Comparison of ENCODE assay signal across 17 mouse cellular contexts in the genomic region with DNA sequence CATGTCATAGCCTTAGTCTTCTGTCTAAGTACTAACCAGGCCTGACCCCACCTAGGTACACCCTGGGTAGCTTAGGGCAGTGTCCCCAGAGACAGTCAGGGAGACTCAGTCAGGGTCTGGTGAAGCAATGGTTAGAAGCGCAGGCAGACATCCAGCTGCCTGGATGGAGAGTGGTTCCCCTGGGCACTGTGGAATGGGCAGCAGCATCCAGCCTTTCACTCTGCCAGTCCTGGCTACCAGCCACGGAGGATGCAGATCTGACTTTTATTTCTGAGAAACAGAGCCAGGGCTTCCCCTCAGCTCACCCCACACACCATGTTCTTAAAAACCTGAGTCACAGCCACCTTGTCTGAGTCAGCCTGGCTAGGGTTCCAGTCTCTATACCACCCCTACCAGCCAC. TPM values are rescaled to one million over a fixed set of nuclear protein-coding genes. Genes with fewer than 3 reads are reported as not detected.
DNase-seq lines count a peak whose midpoint lies in the region; ATAC-seq and TF ChIP-seq lines count a peak whose summit lies in the region.
"Had no signal": no experiment of that assay in that cellular context is flagged by ENCODE, and none has a peak within 500 bp of the region (broad histone marks: within the 10 kb centered on the region; RNA-seq: fewer than 3 reads in every experiment).

No protein-coding gene starts in this region.

- intact Hi-C loops in left cerebral cortex, postnatal 4 days (cut with DNase I) = no loop called here

- H3K27me3 ChIP-seq in Patski = no peaks in the 10 kb centered on the region
- H3K27me3 ChIP-seq: lung, embryonic 15.5 days; neural tube, embryonic 12.5 days had no signal

- ATAC-seq in Patski = peak; percentile 66
- ATAC-seq: forebrain, embryonic 16.5 days had no signal

- DNase-seq in adrenal gland, postnatal 10 days = peak; percentile 78
- no peak for DNase-seq in adrenal gland, adult 8-10 months
- peak; percentile 52 for DNase-seq in left cerebral cortex, postnatal 4 days
- DNase-seq in left cerebral cortex, adult 8-10 months (ENCODE audit: low spot score in 2 of 2) = no peak
- DNase-seq in Patski (ENCODE audit: low read depth, low spot score) = no peak
- DNase-seq in gastrocnemius, postnatal 25 days = peak; percentile 47
- DNase-seq in right cerebral cortex, postnatal 4 days = no peak
- DNase-seq in heart, adult 8-10 months (ENCODE audit: low spot score) = no peak
- DNase-seq: heart, postnatal 4 days; kidney, adult 8-10 months; kidney, postnatal 25 days; liver, embryonic 13.5 days had no signal

- in situ Hi-C loops in Patski (cut with MboI; ENCODE audit: low pct_unique_long_range_greater_than_20kb) = no loop called here

- no peak for TF ChIP-seq CTCF in Patski (IDR thresholded peaks at IDR 0.05)

- POLR2A ChIA-PET in Patski (lab: Charles Lee) = no interaction called here

- CTCF ChIA-PET in Patski (lab: Charles Lee) = no interaction called here

RNA-seq across cellular contexts. Expression of a gene that starts 18.0 kb away (rescaled TPM):
- 10 to 100 TPM; 32.2 to 36.8 TPM for total RNA-seq in adrenal gland, postnatal 10 days (2021)
- total RNA-seq in adrenal gland, adult 8-10 months (2022) = 10 to 100 TPM; 27.6 to 47.1 (median 35.7) TPM
- total RNA-seq in left cerebral cortex, postnatal 4 days (2021) = 10 to 100 TPM; 99.3 to 99.6 TPM
- total RNA-seq in left cerebral cortex, adult 8-10 months (2022) = 100 to 1,000 TPM; 101 to 118 (median 107) TPM
- 84.4 TPM for polyA plus RNA-seq in Patski (2021)
- total RNA-seq in gastrocnemius, postnatal 25 days (2021) = 10 to 100 TPM; 15.0 to 15.5 TPM
- 10 to 100 TPM; 21.1 to 28.0 (median 23.5) TPM for total RNA-seq in heart, adult 8-10 months (2022)
- total RNA-seq: megakaryocyte progenitor cell, adult 5-6 weeks had no signal
- polyA plus RNA-seq: erythroblast, embryonic 14.5 days had no signal

RNA-seq across cellular contexts. Expression of a gene that starts 55.6 kb away (rescaled TPM):
- total RNA-seq in adrenal gland, postnatal 10 days (2021) = 10 to 100 TPM; 16.0 to 17.3 TPM
- 10 to 100 TPM in 3 of 4 experiments, 1 to 10 TPM in 1; 9.4 to 12.4 (median 11.9) TPM for total RNA-seq in adrenal gland, adult 8-10 months (2022)
- 1 to 10 TPM; 5.8 to 6.1 TPM for total RNA-seq in left cerebral cortex, postnatal 4 days (2021)
- total RNA-seq in left cerebral cortex, adult 8-10 months (2022) = 1 to 10 TPM; 3.3 to 5.2 (median 4.9) TPM
- polyA plus RNA-seq in Patski (2021) = 0.12 TPM
- 1 to 10 TPM; 4.0 to 5.9 TPM for total RNA-seq in gastrocnemius, postnatal 25 days (2021)
- 10 to 100 TPM in 3 of 4 experiments, 1 to 10 TPM in 1; 8.5 to 12.2 (median 11.5) TPM for total RNA-seq in heart, adult 8-10 months (2022)

Comparison
In these comparisons a context has a peak if more than half of its experiments do, and no peak if none do; other contexts are left out.
1. DNase-seq: peak in adrenal gland, postnatal 10 days (single experiment), left cerebral cortex, postnatal 4 days (single experiment) and gastrocnemius, postnatal 25 days (single experiment); none in adrenal gland, adult 8-10 months (single experiment), left cerebral cortex, adult 8-10 months (0 of 2), Patski (single experiment), right cerebral cortex, postnatal 4 days (single experiment) and heart, adult 8-10 months (single experiment).